Mouse (Mus musculus): ENCODE data around the gene Myh7b.

- TF ChIP-seq CTCF (IDR thresholded peaks at IDR 0.05; ENCODE audit: insufficient read depth, low read length) = no peak
- TF ChIP-seq POLR2A (IDR thresholded peaks at IDR 0.05; ENCODE audit: borderline replicate concordance, extremely low read depth, low read depth, low read length) = no peak
Observed at GRCm38 (mm10) chr2:155680591-155680990, 69.6 kb downstream of the Myh7b start.

Data from lung, adult 2 months (tissue).